Mouse (Mus musculus): ENCODE measurements around the gene Tle6.

Gene Tle6

DNA sequence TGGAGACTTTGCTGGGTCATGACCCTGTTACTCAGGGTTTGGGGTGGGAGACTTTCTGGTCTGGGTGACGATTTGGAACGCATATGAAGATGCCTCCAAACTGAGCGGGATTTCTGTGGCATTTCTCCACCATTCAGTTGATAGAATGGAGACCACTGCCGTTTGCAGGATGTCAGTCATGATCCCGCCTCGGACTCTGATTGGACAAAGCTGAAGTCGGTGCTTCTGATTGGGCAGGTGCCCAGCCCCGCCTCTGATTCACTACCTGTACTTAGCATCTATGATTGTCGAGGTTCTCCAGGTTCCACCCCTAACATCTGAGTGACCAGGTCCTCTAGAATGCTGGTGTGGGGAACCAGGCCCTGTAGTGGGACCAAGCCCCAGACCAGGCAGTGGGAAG lies 19.9 kb upstream of the Tle6 start:
- no peak for DNase-seq

DNA sequence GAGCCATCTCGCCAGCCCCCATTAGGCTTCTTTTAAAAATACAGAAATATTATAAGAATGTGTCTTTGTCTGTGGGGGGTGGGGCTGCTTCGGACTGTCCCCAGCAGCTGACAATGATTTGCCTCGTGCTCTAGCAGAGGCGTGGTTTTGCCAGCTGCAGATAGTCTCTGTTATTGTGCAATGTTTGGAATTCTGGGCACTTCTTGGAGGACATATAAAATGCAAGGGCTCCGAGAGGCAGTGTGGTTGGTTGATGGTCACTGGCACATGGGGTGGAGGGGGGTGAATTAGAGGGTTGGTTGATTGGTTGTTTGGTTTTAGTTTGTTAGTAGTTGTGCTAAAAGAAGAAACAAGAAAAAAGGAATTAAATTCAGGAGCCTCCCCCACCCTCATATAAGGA lies 19.1 kb upstream of the Tle6 start:
- no peak for DNase-seq

DNA sequence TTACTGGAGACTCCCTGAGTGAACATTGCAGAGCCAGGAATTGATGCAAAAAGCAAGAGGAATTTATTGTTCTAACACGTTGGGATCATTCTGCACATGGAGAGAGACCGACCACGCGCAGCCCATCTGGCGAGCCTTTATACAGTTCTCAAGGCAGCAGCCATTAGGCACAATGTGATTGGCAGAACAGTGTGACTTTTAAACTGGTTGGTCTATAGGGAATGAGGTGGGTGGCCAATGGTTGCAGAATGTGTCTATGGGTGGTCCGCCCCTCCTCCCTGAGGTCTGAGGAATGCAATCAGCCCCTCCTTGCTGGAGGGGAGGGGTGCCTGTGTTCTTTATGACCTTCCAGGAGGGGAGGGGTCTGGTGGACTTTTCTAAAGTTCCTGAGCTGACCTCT lies 14.6 kb upstream of the Tle6 start:
- no peak for DNase-seq

DNA sequence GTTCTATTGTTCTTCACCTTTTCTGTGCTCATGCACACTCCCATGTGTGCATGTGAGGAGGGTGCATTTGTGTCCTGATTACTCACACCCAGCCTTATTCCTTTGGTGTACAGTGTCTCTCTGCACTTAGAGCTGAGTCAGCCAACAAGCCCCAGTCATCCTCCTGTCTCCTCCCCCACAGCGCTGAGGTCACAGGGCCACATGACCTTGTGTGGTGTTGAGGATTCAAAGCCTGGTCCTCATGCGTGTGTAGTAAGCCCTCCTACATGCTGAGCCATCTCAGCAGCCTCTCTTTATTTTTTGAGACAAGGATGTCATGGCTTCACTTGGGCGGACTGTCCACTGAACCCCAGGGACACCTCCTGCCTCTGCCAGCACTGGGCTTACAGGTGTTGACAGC lies 11.9 kb upstream of the Tle6 start:
- no peak for DNase-seq

DNA sequence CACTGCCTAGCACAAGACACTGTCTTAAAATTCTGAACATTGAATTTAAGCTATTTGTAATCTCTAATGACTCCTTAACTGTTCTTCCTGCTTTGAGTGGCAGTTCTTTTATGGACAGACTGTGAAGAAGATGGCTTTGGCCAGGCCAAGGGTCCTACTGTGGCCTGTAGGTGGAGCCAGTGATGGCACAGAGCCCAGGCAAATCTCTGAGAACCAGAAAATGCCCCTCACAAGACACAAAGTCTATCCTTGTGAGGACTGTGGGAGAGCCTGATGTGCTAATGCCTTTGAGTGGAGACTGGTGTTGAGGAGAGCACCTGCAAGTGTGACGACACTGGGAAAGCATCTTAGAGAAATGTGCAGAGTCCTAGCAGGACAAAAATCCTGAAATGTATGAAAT lies 7.4 kb upstream of the Tle6 start:
- no peak for DNase-seq

DNA sequence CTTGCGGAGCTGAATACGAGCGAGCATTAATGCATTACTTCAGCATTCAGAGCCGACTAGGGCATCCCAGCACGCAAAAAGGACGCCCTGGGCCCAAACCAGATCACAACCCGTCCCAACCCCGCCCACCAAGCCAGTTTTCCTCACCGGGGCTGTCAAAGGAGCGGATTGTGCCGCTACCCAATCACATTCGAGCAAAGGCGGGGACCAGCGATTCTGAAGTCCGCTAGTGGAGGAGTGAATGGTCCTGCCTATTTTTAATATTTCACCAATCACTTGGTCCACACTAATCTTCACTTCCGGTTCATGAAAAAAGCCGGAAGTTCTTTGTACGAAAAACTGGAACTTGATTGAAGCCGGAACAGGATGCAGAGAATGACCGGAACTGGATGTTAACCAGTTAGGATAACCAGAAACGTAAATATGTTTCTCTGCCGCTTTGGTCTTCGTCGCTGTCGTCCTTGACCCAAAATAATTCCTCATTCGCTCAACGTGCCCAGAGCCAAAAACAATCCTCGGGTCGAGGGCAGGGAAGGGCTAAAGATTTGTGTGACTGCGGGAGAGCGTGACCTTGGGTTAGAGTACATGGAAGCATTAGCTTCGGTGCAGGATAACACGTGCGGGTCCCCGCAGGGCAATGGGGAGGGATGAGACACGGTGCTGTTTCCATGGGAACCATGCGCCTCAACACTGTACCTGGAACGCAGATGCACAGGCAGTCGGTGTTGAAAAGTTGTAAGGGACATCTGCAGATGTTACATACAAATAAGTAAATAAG lies 5.3 kb upstream of the Tle6 start, which contains the start of gene BC025920:
BC025920 (plus strand) TSS at position 297 of the 778 bp plus-strand sequence.
- DNase-seq: peak; percentile 75 to 86

DNA sequence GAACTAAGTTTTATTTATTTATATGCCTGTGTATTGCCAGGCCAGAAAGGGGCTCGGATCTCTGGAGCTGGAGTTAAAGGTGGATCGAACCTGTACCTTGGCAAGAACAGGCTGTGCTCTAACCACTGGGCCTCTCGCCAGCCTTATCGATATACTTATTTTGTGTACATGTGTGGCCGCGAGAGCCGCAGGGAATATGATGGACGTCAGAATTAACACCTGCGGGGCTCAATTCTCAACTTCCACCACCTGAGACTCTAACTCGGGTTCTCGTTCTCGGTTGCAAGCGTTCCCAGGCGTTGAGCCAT lies 4.7 kb upstream of the Tle6 start:
- DNase-seq: no peak

DNA sequence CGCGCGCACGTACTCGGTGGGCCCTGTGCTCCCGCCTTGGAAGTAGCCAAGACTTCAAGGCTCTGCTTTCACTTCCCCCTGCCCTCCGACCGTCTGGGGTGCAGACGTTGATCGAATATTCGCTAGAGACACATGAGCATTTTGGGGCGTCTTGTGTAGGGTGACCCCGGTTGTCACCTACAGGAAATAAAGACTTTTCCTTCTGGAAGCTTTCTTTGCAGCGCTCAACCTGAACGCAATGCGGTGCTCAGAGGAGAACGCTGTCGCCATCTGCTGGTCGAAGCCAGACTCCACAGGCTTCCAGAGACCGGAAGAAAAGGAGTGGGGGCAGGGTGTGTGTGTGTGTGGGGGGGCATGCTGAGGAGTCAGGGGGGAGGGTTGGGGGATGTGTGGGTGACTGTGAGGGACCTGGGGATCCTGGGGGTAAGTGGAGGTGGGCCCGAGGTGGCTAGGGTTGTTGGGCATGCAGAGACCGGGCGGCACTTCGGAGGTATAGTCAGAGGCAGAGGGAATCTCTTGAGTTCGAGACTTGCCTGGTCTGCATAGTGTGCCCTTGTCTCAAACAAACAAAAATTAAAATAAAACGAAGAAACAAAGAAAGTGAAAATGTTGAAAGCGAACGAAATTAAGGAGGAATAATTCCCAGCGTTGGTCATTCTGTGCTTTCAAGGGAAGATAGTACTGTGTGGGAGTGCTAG lies 4.2 kb upstream of the Tle6 start:
- peak; percentile 79 to 83 for DNase-seq

DNA sequence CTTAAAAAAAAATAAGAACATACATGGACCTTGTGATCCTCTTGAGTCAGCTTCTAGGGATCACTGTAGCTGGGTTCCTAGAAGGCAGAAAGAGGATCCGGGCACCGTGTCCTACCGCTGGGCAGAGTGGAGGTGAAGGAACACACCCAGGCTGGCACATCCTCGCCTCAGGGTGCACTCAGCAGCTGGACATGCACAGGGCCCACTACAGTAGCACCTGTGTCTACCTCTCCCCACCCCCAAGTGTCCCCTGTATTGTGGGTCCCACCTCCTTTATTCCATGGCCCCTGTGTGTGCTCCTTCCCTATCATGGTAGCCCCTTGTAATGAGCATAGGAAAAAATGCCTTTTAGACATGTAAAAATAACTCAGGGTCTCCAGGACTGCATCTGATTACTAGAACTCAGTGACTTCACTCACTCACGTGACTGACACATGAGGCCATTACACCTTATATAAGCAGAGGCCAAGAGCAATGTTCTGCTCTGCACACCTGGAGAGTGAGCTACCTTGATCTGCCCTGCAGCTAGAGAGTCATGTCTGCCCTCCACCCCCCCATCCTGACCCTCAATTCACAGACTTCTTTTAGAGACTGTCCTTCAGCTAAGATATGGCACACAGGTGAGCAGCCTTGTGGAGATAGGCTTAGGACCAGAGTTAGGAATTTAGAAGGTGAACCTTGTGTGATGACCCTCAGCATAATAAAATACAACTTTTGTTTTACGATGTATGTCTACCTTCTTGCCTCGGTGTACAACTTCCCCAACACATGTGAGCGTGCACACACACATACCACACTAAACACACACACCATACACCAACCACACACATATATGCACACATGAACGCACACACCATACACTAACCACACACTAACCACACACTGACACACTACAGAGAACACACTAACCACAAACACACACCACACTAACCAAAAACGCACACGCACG lies 3.4 kb upstream of the Tle6 start:
- no peak for DNase-seq

DNA sequence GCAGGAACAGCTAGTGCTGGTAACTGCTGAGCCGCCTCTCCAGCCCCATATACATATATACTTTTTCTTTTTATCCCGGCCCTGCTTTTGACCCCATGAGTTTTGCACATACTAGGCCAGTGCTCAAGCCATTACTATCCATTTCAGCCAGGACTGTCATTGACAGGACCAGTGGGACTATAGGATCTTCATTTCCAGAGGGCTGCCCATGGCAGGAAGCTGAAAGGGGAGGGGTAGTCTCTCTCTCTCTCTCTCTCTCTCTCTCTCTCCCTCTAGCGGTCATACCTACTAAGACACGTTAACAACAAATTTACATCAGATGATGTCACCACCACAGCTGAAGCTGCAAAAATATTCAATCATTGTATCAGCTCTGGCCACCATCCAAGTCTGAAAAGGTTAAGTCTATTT lies 1.9 kb upstream of the Tle6 start:
- peak in 1 of 2 experiments; percentile 52 for DNase-seq

DNA sequence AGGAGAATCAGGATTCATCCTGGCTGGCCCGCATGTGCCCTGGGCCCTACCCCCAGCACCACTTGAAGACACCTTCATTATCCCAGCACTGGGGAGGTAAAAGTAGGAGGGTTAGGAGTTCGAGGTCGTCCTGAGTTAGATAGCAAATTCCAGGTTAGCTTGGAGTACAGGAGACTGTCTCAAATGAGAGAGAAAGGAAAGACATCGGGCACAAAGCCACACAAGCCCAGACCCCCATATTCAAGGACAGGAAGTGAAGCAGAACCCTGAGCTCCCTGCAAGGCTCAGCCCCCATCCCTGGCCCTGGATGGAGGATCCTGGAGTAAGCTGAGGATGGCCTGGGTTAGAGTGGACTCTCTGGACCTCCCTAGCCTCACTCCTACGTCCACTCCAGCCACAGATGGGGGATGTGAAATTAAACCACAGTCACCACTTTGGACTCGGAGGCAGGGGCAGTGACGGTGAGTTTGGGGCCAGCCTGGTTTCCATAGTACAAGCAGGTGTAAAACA lies 578 bp upstream of the Tle6 start:
- no peak for DNase-seq

DNA sequence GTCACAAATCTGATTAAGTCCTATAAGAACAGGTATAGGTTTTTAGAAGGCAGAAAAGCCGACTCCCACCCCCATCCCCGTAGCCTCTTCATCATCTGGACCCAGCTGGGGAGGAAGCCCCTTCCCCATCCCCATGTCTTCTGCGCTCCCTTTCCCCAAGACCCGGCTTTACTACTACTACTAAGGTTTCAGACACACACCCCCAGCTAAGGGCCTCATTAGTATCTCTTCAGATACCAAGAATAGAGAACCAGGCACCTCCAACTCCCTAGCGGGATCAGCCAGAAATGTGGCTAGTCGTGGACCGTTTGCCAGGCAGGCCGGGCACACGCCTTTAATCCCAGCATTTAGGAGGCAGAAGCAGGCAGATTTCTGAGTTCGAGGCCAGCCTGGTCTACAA lies 777 bp downstream of the Tle6 start:
- DNase-seq: no peak

DNA sequence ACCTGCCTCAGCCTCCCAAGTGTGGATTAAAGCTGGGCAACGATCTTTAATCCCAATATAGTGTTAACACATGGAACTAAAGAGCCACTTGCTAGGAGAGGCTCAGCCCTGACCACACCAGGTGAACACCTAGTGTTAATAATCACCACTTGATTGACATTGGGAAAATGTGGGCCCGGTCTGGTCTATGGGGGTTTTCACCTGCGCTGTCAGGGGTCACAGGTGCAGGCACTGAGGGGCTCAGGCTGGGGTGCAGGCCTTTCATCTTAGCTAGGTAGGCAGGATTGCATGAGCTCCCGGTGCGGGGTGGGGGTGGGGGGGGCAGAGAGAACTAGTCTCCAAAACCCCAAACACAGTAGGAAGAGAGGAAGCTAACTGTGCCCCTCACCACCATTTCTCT lies 1.2 kb downstream of the Tle6 start:
- DNase-seq: peak in 1 of 2 experiments; percentile 47

DNA sequence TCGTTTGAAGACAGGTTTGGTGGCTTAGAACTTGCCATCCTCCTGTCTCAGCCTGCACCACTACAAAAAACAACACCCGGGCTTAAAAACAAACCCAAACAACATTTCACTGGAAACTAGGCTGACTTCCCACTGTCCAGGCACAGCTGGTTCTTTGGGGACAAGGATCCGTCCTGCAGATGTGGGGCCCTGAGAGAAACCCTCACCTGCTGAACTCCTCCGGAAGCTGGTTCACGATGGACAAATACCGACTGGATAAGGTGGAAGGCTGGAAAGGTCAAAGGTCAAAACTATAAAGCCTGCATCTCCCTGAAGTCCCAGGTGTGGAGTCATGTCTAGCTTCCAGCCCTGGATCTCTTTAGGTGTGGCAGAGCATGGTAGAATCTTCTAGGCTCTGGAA lies 2.0 kb downstream of the Tle6 start:
- no peak for DNase-seq

DNA sequence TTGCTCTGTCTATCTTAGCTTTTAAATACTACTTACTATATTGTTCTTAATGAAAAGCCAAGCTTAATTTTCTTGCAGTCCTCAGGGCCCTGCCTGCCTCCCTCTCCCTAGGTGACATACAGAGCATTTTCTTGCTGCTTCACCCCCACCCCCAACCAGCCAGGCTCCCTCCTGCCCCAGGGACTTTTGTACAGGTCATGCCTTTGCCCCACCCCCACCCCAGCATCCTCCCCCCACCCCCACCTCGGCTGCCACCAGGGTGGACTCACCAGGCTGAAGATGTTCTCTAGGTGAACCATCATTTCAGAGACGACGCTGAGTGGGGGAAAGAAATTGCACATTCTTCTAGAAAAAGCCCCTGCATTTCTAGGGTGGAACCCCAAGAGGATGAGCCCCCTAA lies 2.5 kb downstream of the Tle6 start:
- DNase-seq: no peak

DNA sequence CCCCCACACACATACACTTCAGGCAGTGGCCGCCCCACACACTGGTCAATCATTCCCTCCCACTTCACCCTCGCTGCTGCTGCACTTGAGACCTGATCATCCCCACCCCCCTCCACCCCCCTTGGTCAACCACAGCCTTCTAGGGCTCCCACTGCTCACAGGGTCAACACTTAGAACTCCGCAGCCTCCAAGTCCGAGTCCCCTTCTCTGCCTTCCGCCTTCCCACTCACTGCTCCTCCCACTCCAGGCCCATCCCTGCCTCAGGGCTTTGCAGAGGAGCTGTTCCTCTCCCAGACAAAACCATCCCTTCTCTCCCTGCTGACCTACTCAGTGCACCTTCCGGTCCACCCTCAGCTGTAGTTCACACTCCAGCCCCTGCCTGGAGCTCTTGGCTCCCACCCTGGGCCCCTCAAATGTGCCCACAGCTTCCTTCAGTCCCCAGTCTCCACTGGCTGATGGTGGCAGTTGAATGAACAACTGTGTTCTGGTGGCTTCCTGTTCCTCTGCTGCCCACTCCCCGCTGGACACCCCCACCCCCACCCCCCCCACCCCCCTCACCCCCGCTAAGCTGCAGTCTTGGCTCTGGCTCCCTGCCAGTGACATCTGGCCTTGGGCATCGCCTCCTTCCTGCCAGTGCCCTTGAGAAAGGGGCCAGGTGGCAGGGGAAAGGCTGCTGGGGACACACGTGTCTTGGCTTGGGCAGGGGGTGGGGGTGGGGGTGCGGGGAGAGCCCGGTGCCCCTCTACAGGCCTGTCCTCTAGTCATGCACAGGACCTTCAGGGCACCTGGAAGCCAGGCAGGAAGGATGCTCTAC lies 3.5 kb downstream of the Tle6 start:
- DNase-seq: peak in 1 of 2 experiments; percentile 67

DNA sequence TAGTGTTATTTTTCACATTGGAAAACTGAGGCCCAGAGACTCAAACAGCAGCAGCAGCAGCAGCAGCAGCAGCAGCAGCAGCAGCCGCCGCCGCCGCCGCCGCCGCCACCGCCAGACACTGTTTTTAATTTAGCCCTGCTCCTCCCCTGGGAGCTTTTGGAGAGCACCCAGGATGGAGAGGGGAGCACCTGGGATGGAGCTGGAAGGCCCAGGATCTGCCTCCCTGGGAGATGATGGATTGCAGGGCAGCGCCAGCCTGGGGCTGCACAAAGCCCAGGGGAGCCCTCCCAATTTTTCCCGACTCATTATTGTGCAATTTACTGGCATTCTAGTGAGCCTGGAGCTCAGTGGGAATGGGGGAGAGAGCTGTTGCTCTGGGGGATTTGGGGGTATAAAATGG lies 4.3 kb downstream of the Tle6 start:
- DNase-seq: no peak

DNA sequence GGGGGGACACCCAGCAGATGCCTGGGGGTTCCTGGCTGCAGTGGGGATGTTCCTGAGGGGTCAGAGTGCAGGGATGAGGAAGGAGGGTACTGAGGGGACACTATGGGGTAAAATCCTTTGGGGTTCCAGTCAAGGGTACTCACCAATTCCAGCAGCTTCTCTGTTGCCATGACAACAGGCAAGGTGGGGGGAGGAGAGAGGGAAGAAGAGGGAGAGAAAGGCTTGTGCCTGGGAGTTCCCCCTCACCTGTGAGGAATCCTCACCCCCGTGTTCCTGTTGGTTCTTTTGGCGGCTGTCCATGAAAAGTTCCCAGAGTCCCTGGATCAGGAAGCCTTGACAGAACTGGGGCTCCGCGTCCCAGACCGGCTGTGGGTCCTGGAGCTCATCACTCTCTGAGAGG lies 5.3 kb downstream of the Tle6 start:
- no peak for DNase-seq

DNA sequence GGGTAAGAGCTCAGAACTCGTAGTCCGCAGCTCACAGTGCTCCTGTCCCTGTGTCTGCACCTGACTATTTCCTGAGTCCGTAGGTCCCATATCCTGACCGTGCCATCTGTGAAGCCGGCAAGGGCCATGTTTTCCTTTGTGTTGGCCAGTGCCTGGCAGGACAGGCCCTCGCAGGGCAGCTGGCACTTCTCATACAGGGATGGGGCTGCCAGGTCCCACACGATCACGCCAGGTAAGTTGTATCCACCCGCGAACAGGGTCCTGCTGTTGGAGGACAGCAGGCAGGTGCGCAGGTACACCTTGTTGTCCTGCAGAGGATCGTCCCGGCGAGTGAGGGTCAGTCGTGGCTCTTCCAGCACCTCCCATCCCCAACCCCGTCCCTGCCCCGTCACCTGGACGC lies 6.9 kb downstream of the Tle6 start:
- no peak for DNase-seq

DNA sequence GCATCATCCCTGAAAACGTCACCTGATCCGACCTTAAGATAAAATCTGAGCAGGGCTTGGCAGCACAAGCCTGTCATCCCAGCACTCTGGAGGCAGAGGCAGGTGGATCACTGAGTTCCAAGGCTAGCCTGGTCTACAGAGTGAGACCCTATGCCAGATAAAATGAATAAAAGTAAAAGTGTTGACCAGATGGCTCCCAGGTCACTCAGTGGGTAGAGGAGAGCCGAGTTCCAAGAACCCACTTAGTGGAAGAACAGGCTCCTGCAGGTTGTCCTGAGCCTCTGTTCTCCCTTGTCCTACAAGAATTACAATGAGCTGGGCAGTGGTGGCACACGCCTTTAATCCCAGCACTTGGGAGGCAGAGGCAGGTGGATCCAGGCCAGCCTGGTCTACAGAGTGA lies 7.7 kb downstream of the Tle6 start:
- no peak for DNase-seq

DNA sequence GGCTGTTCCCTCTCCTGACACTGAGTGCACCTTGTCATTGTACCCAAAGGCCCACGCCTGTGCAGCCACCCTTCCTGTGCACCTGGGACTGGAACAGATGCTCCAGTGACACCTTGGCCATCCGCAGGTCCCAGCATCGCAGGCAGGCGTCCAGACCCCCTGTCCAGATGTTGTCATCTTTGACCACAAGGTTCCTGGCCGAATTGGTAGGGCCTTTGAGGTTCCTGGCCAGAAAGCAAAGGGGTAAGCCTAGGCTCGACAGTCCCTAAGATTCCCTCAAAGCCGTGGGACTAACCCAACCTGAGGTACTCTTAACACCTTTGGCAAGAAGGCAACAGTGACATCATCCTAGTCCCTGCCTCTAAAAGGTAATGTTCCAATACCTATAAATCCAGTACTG lies 8.2 kb downstream of the Tle6 start:
- DNase-seq: no peak

DNA sequence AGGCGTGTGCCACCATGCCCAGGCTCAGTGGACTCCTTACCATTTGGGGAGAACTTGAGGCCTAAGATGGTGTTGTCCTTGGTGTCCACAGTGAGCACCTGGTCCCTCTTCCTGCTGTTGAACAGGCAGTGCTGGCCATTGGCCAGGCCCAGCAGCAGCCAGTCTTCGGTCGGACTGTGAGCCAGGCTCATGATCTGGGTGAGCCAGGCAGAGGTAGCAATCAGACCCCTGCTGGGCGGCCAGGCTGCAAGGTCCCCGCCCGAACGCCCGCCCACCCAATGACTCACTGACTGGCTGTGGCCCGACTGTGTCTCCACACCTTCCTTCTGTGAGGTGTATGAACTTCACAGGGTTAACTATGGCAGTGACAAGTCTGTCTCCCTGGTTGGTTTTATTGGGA lies 9.0 kb downstream of the Tle6 start:
- no peak for DNase-seq

DNA sequence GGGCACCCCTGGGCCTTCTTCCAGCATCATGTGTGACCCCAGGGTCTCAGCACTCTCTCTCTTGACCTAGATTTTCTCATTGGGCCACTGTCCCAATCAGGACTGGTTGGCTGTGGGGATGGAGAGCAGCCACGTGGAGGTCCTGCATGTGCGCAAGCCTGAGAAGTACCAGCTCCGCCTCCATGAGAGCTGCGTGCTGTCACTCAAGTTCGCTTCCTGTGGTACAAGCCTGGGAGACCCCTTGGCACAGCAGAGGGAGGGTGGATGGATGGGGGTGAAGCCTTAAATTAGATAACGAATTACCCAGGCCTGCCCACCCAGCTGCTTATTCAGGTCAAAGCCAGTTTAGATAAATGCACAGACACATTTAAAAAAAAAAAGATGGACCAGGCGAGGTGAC lies 12.1 kb downstream of the Tle6 start:
- DNase-seq: no peak
